Comparison of ENCODE assay signal across 8 mouse cellular contexts in the genomic region with DNA sequence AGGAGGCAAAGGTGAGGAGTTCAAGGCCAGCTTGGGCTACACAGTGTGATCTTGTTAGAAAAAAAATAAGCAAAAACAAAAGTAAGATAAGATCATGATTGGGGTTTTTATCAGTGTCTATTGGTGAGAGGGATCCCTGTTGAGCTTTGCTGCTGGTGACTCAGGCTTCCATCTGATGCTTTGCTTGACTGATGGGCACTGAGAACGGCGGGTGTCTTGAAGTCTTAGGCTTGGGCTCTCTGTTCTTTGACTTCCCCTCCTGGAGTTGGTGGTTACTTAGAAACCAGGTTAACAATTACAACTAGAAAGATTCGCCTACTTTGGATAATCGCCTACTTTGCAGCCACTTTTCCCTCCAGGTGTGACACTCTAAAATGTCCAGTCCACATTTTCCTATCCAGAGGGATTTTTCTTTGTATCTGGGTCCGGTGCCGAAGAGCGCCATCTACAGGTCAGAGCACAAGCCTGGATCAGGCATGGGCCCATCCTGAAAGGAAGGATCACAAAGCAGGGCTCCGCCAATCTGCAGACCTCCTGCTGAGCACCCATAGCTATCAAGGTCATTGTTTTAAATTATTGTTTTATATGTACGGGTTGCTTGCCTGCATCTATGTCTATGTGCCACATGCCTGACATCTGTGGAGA. TPM values are rescaled to one million over a fixed set of nuclear protein-coding genes. Genes with fewer than 3 reads are reported as not detected.
DNase-seq lines count a peak whose midpoint lies in the region; ATAC-seq and TF ChIP-seq lines count a peak whose summit lies in the region.

No protein-coding gene starts in this region.

- no peak overlapping the region for H3K4me3 ChIP-seq in kidney, postnatal 0 days (replicated peaks; ENCODE audit: low read depth, low read length)
- no peak overlapping the region for H3K4me3 ChIP-seq in E14TG2a.4 (replicated peaks; ENCODE audit: low read length)
- H3K4me3 ChIP-seq in lung, embryonic 14.5 days (ENCODE audit: low read depth, low read length), result no peak overlapping the region
- no peak overlapping the region for H3K4me3 ChIP-seq in hindbrain, embryonic 12.5 days

- ATAC-seq in kidney, postnatal 0 days (replicated peaks; ENCODE audit: low FRiP score, low read depth), result no peak
- no peak for ATAC-seq in lung, embryonic 14.5 days (ENCODE audit: insufficient read depth)
- no peak for ATAC-seq in hindbrain, embryonic 12.5 days (ENCODE audit: low FRiP score)

- H3K27ac ChIP-seq in kidney, postnatal 0 days, result no peak overlapping the region
- H3K27ac ChIP-seq in lung, embryonic 14.5 days (ENCODE audit: low read depth), result no peak overlapping the region
- no peak overlapping the region for H3K27ac ChIP-seq in hindbrain, embryonic 12.5 days

- 74% methylated on average over 9 of the region's 9 CpGs for WGBS in kidney, postnatal 0 days
- 66% methylated on average over 9 of the region's 9 CpGs for WGBS in lung, embryonic 14.5 days
- 50% methylated on average over 9 of the region's 9 CpGs for WGBS in hindbrain, embryonic 12.5 days

- no peaks in the 10 kb centered on the region for H3K9me3 ChIP-seq in kidney, postnatal 0 days (replicated peaks; ENCODE audit: low read length)
- no peaks in the 10 kb centered on the region for H3K9me3 ChIP-seq in E14TG2a.4 (ENCODE audit: low read length)
- H3K9me3 ChIP-seq in lung, embryonic 14.5 days (ENCODE audit: low read depth, low read length), result no peaks in the 10 kb centered on the region
- H3K9me3 ChIP-seq in hindbrain, embryonic 12.5 days (replicated peaks), result no peaks in the 10 kb centered on the region

- no peaks in the 10 kb centered on the region for H3K36me3 ChIP-seq in kidney, postnatal 0 days (ENCODE audit: insufficient read depth, low read length)
- no peaks in the 10 kb centered on the region for H3K36me3 ChIP-seq in E14TG2a.4 (ENCODE audit: insufficient read depth, low read length)
- no peaks in the 10 kb centered on the region for H3K36me3 ChIP-seq in lung, embryonic 14.5 days (ENCODE audit: insufficient read depth)
- no peaks in the 10 kb centered on the region for H3K36me3 ChIP-seq in hindbrain, embryonic 12.5 days

- H3K4me2 ChIP-seq in kidney, postnatal 0 days (ENCODE audit: low read length), result no peak overlapping the region
- no peak overlapping the region for H3K4me2 ChIP-seq in lung, embryonic 14.5 days
- H3K4me2 ChIP-seq in hindbrain, embryonic 12.5 days (replicated peaks), result no peak overlapping the region

- TF ChIP-seq CTCF in kidney, postnatal 0 days (IDR thresholded peaks at IDR 0.05; ENCODE audit: low read depth), result peak; percentile 73
- TF ChIP-seq CTCF in E14TG2a.4 (conservative IDR thresholded peaks at IDR 0.05; ENCODE audit: low read length), result peak; percentile 90
- peak; percentile 57 for TF ChIP-seq CTCF in lung, embryonic 14.5 days (IDR thresholded peaks at IDR 0.05; ENCODE audit: low read depth)

- intact Hi-C loops in gastrocnemius, postnatal 14 days (cut with DNase I; ENCODE audit: low total_unique reads), result loop anchor here (10.0 kb wide), 1 partner anchor 91 kb away; no protein-coding TSS in a partner anchor

- no peaks in the 10 kb centered on the region for H3K27me3 ChIP-seq in kidney, postnatal 0 days (ENCODE audit: insufficient read depth, low read length)
- peaks cover 30% of the 10 kb centered on the region for H3K27me3 ChIP-seq in E14TG2a.4 (ENCODE audit: insufficient read depth, low read length)
- H3K27me3 ChIP-seq in lung, embryonic 14.5 days (ENCODE audit: insufficient read depth, low read length), result no peaks in the 10 kb centered on the region
- no peaks in the 10 kb centered on the region for H3K27me3 ChIP-seq in hindbrain, embryonic 12.5 days

- no peak overlapping the region for H3K9ac ChIP-seq in kidney, postnatal 0 days (ENCODE audit: low read depth, low read length)
- H3K9ac ChIP-seq in lung, embryonic 14.5 days, result no peak overlapping the region
- no peak overlapping the region for H3K9ac ChIP-seq in hindbrain, embryonic 12.5 days

- DNase-seq in kidney, postnatal 0 days (ENCODE audit: low spot score), result peak; percentile 42
- DNase-seq in kidney, adult 9 months, result no peak
- DNase-seq in adrenal gland, postnatal 36 days, result peak; percentile 45 to 65
- peak; percentile 59 for DNase-seq in lung, embryonic 14.5 days
- no peak for DNase-seq in gastrocnemius, postnatal 14 days
- DNase-seq in cerebellum, adult 11 months, result no peak

- peaks cover 6% of the 10 kb centered on the region for H3K4me1 ChIP-seq in kidney, postnatal 0 days (replicated peaks; ENCODE audit: insufficient read depth, low read length)
- H3K4me1 ChIP-seq in E14TG2a.4 (replicated peaks; ENCODE audit: low read depth, low read length), result peaks cover 9% of the 10 kb centered on the region
- peaks cover 3% of the 10 kb centered on the region; the same call in 1 of the 2 replicates for H3K4me1 ChIP-seq in lung, embryonic 14.5 days (ENCODE audit: insufficient read depth)
- H3K4me1 ChIP-seq in hindbrain, embryonic 12.5 days, result peaks cover 8% of the 10 kb centered on the region

RNA-seq across cellular contexts. Expression of gene Ripor2, which starts 34.1 kb away (rescaled TPM):
- 2.2 and 2.3 TPM in 2 replicates for polyA plus RNA-seq in kidney, postnatal 0 days (2015; fragmentation: Nextera tagmentation; extraction: Ambion mirVana)
- 1 to 10 TPM; 2.6 to 4.2 TPM for total RNA-seq in adrenal gland, postnatal 36 days (2021)
- polyA plus RNA-seq in lung, embryonic 14.5 days (2014; fragmentation: Nextera tagmentation; extraction: Ambion mirVana), result 5.1 and 5.6 TPM in 2 replicates
- 1 to 10 TPM; 5.3 to 8.4 TPM for total RNA-seq in gastrocnemius, postnatal 14 days (2021)
- 16.3 and 22.3 TPM in 2 replicates for polyA plus RNA-seq in hindbrain, embryonic 12.5 days (2016; fragmentation: Nextera tagmentation; extraction: Ambion mirVana)

Comparison
In these comparisons a context has a peak if more than half of its experiments do, and no peak if none do; other contexts are left out.
1. DNase-seq: peak in kidney, postnatal 0 days (single experiment), adrenal gland, postnatal 36 days (2 of 2) and lung, embryonic 14.5 days (single experiment); none in kidney, adult 9 months (single experiment), gastrocnemius, postnatal 14 days (single experiment) and cerebellum, adult 11 months (single experiment).
2. Peak in every context shown above with its lines, with median percentiles within 50 percentile points of each other: CTCF ChIP-seq.